Mouse (Mus musculus): ENCODE data around the gene Rbfox1. TPM values are rescaled to one million over a fixed set of nuclear protein-coding genes. Genes with fewer than 3 reads are reported as not detected.
A peak's percentile ranks its signal among the peaks of the same experiment; 100 is the strongest.

Gene Rbfox1
- polyA plus RNA-seq, 1 experiment = 142 TPM

DNA sequence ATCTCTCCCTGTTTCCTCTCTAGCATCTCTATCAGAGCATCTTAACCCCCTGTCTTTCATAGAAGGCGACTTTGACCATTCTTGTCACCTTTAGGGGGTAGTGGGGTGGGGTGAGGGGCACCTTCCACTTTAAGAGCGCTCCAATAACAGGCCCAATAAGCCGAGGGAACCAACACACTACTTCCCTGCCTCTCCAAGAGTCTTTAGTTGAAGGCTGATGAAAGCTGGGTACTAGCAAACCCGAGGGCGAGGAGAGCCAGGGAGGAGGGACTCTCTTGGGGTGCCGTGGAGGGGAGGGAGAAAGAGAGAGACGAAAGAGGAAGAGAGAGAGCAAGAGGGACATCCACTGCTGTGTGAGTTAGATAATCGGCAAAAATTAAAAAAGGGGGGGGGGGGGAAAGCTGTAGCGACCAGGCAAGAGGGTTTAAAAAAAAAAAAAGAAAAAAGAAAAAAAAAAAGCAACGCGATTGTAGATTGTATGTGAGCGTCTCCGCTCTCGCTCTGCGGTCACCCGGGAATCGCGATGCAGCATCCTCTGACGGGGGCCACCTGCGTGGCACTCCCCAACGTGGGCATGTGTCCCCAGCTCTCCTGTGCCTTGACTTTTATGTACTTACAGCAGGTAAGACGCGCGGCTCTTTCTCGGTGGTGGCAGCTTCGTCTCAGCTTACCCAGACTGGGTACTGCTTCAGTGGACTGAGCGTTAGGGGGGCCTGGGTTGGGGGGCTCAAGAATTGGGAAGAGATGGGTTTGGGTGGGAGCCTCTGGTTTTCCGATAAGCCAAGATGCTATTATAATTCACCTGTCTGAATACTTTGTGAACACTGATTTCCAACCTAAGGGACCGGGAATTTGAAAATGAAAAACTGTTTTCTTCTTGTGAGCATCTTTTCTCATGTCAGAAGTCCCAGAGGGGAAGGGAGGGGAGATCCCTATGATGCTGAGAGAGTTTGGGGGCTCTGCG is 1154.5 kb downstream of the Rbfox1 start:
- no peak for TF ChIP-seq CTCF (IDR thresholded peaks at IDR 0.05; ENCODE audit: extremely low read depth, insufficient read depth, low read length)
- TF ChIP-seq POLR2A (IDR thresholded peaks at IDR 0.05; ENCODE audit: extremely low read depth, insufficient read depth, low read length) = 0 out of 2 replicates have a peak, but pooled peaks have one; percentile 54
- H3K27ac ChIP-seq (ENCODE audit: insufficient read depth, low read length) = no peak overlapping the region; the same call in 1 of the 2 replicates
- H3K4me3 ChIP-seq (ENCODE audit: insufficient read depth, low read length) = peak overlapping the region; percentile 63
- peaks cover 4% of the 10 kb centered on the region; the same call in 1 of the 2 replicates for H3K4me1 ChIP-seq (ENCODE audit: control insufficient read depth, insufficient read depth, low read length)

DNA sequence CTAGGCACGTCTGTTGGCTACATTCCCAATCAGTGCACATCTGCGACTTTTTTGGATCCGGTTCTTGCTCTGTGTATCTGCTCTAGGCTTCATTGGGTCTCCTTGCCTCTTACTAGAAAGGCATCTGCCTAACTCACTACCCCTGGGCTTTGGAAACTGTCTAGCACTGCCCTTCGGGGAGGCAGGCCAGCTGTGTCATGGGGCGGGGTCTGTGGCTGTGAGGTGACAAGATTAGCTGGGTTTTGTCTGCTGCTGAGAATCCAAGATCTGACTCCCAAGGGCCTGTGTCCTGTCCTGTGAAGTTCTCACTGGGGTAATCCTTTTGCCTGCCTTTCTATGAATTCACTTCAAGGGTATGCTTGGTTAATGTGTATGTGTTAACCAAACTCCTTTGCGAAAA is 1155.5 kb downstream of the Rbfox1 start:
- H3K4me3 ChIP-seq (ENCODE audit: insufficient read depth, low read length) = peak overlapping the region; percentile 63
- H3K27ac ChIP-seq (ENCODE audit: insufficient read depth, low read length) = no peak overlapping the region
- no peak for TF ChIP-seq CTCF (IDR thresholded peaks at IDR 0.05; ENCODE audit: extremely low read depth, insufficient read depth, low read length)
- TF ChIP-seq POLR2A (IDR thresholded peaks at IDR 0.05; ENCODE audit: extremely low read depth, insufficient read depth, low read length) = no peak
- peaks cover 6% of the 10 kb centered on the region; the same call in 1 of the 2 replicates for H3K4me1 ChIP-seq (ENCODE audit: control insufficient read depth, insufficient read depth, low read length)

DNA sequence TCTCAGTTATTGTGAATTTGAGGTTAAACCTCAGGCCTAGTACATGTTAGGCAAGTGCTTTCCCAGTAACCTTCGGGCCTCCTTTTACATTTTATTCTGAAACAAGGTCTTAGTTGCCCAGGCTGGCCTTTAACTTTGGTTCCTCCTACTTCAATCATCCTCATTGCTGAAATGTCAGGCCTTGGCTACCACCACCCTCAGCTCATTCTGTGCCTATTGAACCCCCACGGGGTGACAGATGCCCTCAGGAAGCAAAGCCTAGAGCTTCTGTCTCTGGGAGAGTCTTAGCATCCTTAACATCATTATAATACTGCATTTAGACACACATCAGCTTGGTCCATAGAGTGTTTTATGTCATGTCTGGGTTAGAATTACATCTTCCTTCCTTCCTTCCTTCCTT is 1162.3 kb downstream of the Rbfox1 start:
- TF ChIP-seq CTCF (IDR thresholded peaks at IDR 0.05; ENCODE audit: extremely low read depth, insufficient read depth, low read length) (no peak), POLR2A (IDR thresholded peaks at IDR 0.05; ENCODE audit: extremely low read depth, insufficient read depth, low read length) (no peak)
- H3K4me1 ChIP-seq (ENCODE audit: control insufficient read depth, insufficient read depth, low read length) = peaks cover 8% of the 10 kb centered on the region; the same call in 1 of the 2 replicates
- no peak overlapping the region for H3K4me3 ChIP-seq (ENCODE audit: insufficient read depth, low read length)
- no peak overlapping the region for H3K27ac ChIP-seq (ENCODE audit: insufficient read depth, low read length)

DNA sequence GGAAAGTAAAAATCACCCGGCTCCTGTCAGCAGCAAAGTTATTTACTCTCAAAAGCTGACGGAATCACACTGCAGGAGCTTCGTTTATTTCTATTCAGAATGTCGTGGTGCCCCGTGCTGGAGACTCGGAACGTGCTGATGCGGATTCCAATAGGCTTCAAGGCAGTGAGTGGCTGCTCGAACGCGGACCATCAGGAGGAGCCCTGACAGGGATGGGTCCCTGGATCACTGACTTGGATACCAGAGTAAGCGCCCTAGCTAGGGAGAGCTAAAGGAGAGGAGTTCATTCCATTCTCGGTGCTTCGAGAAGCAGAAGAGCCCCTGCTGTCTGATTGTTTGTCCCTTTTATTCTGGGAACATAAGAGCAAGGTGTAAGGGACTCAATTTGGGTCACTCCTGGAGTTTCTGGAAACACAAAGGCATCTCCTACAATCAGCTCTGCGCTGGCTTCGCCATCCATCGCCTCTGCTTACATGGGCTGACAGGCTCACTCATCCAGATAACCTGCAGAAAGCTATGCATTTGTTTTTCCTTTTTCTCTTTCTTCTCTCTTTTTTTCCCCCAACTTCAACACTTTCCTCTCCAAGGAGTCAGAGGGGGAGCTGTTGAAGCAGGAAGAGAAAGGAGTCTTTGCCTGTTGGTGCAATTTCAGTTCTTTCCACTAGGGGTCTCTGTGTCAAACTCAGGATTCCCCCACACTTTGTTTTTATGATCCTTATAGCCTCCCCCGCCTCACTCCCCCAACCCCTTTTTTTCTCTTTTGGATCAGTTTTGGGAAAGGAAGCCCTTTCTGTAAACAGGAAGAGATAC is 1164.2 kb downstream of the Rbfox1 start:
- Histone ChIP-seq H3K4me1 (ENCODE audit: control insufficient read depth, insufficient read depth, low read length) (peaks cover 10% of the 10 kb centered on the region; the same call in 1 of the 2 replicates), H3K27ac (ENCODE audit: insufficient read depth, low read length) (no peak overlapping the region), H3K4me3 (ENCODE audit: insufficient read depth, low read length) (no peak overlapping the region)
- TF ChIP-seq CTCF (IDR thresholded peaks at IDR 0.05; ENCODE audit: extremely low read depth, insufficient read depth, low read length) = peak; percentile 72
- TF ChIP-seq POLR2A (IDR thresholded peaks at IDR 0.05; ENCODE audit: extremely low read depth, insufficient read depth, low read length) = no peak

DNA sequence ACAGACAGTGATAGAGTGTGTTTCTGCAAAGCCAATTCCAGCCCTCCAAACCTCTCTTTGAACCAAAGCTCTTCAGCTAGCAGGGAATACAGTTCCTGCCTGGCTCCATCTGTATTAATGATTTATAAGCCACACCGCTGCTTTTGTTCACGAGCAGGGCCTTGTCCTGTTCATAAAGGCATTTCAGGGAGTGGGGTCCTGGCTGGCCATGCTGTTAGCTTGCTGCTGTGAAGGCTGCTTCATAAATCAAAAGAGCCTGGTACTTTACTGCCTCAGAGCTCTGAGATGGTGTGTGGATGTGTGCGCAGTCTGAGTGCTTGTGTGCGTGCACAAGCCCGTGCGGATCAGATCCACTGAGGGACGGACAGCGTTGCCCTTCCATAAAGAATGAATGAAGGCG is 1165.8 kb downstream of the Rbfox1 start:
- H3K4me1 ChIP-seq (ENCODE audit: control insufficient read depth, insufficient read depth, low read length) = peaks cover 13% of the 10 kb centered on the region
- TF ChIP-seq POLR2A (IDR thresholded peaks at IDR 0.05; ENCODE audit: extremely low read depth, insufficient read depth, low read length) (no peak), CTCF (IDR thresholded peaks at IDR 0.05; ENCODE audit: extremely low read depth, insufficient read depth, low read length) (no peak)
- H3K4me3 ChIP-seq (ENCODE audit: insufficient read depth, low read length) = no peak overlapping the region
- H3K27ac ChIP-seq (ENCODE audit: insufficient read depth, low read length) = no peak overlapping the region

DNA sequence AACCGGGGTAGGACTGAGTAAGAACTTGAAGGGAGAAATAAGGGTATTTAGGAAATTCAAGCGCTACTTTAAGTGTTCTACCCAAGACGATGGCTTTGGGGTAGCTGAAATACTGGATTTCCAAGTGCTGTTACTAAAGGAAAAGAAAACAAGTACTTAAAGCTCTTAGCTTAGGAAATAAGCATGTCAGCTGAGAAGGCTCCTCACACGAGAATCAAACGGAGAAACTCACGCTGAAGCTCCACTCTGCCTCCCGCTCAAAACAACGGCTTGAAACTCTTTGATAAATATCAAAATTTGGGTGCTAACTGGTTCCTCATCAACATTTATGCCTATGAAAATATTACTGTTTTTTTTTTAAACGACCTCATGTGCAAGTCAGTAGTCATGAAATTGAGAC is 1166.8 kb downstream of the Rbfox1 start:
- H3K4me1 ChIP-seq (ENCODE audit: control insufficient read depth, insufficient read depth, low read length) = peaks cover 13% of the 10 kb centered on the region
- TF ChIP-seq POLR2A (IDR thresholded peaks at IDR 0.05; ENCODE audit: extremely low read depth, insufficient read depth, low read length) = no peak
- H3K27ac ChIP-seq (ENCODE audit: insufficient read depth, low read length) = no peak overlapping the region
- H3K4me3 ChIP-seq (ENCODE audit: insufficient read depth, low read length) = no peak overlapping the region

DNA sequence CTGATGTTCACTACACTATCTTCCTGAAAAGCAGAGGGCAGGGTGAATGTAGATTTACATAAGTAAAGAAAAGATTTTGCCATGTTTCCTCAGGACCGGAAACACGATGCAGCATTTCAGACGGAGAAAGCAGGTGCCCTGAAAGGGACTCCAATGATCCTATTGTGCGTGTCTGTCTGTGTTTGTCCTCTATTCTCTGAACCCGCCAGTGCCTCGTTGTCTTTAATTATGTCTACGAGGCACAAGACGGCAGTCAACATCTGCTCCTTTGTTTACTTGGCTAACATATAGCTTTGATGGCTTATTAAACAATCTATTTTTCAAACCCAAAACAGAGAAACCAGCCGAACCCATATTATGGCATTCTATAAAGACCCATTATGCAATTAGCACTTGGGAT is 1167.3 kb downstream of the Rbfox1 start:
- Histone ChIP-seq H3K27ac (ENCODE audit: insufficient read depth, low read length) (no peak overlapping the region), H3K4me3 (ENCODE audit: insufficient read depth, low read length) (no peak overlapping the region), H3K4me1 (ENCODE audit: control insufficient read depth, insufficient read depth, low read length) (peaks cover 13% of the 10 kb centered on the region)
- no peak for TF ChIP-seq POLR2A (IDR thresholded peaks at IDR 0.05; ENCODE audit: extremely low read depth, insufficient read depth, low read length)
- no peak for TF ChIP-seq CTCF (IDR thresholded peaks at IDR 0.05; ENCODE audit: extremely low read depth, insufficient read depth, low read length)

DNA sequence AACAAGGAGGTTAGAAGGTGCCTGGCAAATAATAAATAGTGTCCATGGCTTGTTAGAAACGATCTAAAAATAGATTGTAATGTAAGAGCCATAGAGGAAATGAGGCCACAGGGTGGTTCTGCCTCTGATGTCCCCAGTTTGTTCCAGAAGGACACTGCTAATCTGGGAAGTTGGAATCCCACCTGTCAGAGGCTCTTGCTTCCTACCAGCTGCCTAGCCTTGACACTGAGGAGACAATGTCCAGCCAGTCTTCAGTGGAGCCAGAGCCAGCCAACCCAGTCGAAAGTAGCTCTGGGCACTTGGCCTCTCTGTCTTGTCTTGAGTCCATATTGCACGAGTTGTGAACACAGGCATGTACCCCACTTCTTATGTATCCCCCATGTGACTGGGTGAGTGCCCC is 1172.6 kb downstream of the Rbfox1 start:
- Histone ChIP-seq H3K4me1 (ENCODE audit: control insufficient read depth, insufficient read depth, low read length) (peaks cover 9% of the 10 kb centered on the region), H3K27ac (ENCODE audit: insufficient read depth, low read length) (no peak overlapping the region), H3K4me3 (ENCODE audit: insufficient read depth, low read length) (no peak overlapping the region)
- TF ChIP-seq CTCF (IDR thresholded peaks at IDR 0.05; ENCODE audit: extremely low read depth, insufficient read depth, low read length) (no peak), POLR2A (IDR thresholded peaks at IDR 0.05; ENCODE audit: extremely low read depth, insufficient read depth, low read length) (no peak)

DNA sequence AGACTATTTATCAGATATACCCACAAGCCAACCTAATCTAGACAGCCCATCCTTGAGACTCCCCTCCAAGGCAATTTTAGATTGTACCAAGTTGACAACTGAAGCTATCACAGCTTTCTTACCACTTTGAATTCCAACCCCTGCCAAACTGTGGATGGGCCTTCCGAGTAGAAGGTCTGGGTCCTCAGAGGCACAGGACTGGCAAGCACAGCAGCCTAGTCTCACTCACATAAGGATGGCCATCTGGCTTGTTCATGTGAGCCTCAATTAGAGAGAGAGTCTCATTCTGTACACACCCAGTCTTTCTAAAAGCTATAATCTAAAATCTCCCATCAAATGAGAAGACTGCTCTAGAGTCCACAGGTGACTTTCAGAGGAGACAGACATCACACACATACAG is 1173.4 kb downstream of the Rbfox1 start:
- TF ChIP-seq POLR2A (IDR thresholded peaks at IDR 0.05; ENCODE audit: extremely low read depth, insufficient read depth, low read length) = no peak
- no peak for TF ChIP-seq CTCF (IDR thresholded peaks at IDR 0.05; ENCODE audit: extremely low read depth, insufficient read depth, low read length)
- Histone ChIP-seq H3K4me3 (ENCODE audit: insufficient read depth, low read length) (no peak overlapping the region), H3K27ac (ENCODE audit: insufficient read depth, low read length) (no peak overlapping the region), H3K4me1 (ENCODE audit: control insufficient read depth, insufficient read depth, low read length) (peaks cover 9% of the 10 kb centered on the region)

All from cortical plate, adult 2 months (tissue).